In genomic region chr11:69964650-69965270, GRCm38 (mm10) we compare ENCODE assay signal across 8 mouse cellular contexts. TPM values are rescaled to one million over a fixed set of nuclear protein-coding genes. Genes with fewer than 3 reads are reported as not detected.
DNase-seq lines count a peak whose midpoint lies in the region; ATAC-seq lines count a peak whose summit lies in the region.

Gene Cldn7, plus strand, starts transcription at chr11:69964779.

- WGBS in kidney, embryonic 15.5 days: 7% methylated on average over 24 of the region's 24 CpGs
- WGBS in embryonic facial prominence, embryonic 14.5 days: 6% methylated on average over 22 of the region's 24 CpGs
- WGBS in intestine, embryonic 14.5 days: 7% methylated on average over 24 of the region's 24 CpGs
- WGBS in midbrain, embryonic 13.5 days: 11% methylated on average over 24 of the region's 24 CpGs

- peak within 1 kb of the TSS; percentile 83 for H3K27ac ChIP-seq in kidney, embryonic 15.5 days
- H3K27ac ChIP-seq in embryonic facial prominence, embryonic 14.5 days (replicated peaks; ENCODE audit: low read depth, low read length): peak within 1 kb of the TSS; percentile 28; the same call in 1 of the 2 replicates
- peak within 1 kb of the TSS; percentile 92 for H3K27ac ChIP-seq in intestine, embryonic 14.5 days (ENCODE audit: low read depth)
- H3K27ac ChIP-seq in midbrain, embryonic 13.5 days: no peak within 1 kb of the TSS

- ATAC-seq in kidney, embryonic 15.5 days (replicated peaks; ENCODE audit: low FRiP score): no peak; the same call in 1 of the 2 replicates
- ATAC-seq in embryonic facial prominence, embryonic 14.5 days (ENCODE audit: low read depth): no peak; the same call in 1 of the 2 replicates
- 0 out of 2 replicates have a peak, but pooled peaks have one; percentile 10 for ATAC-seq in intestine, embryonic 14.5 days (replicated peaks; ENCODE audit: low FRiP score, low TSS enrichment, low read depth)
- no peak for ATAC-seq in midbrain, embryonic 13.5 days

- H3K4me3 ChIP-seq in kidney, embryonic 15.5 days (replicated peaks): peak within 1 kb of the TSS; percentile 53
- H3K4me3 ChIP-seq in embryonic facial prominence, embryonic 14.5 days (ENCODE audit: low read depth, low read length): peak within 1 kb of the TSS; percentile 45
- peak within 1 kb of the TSS; percentile 46 for H3K4me3 ChIP-seq in intestine, embryonic 14.5 days (ENCODE audit: low read depth, low read length)
- 0 out of 2 replicates have a peak within 1 kb of the TSS, but pooled peaks have one; percentile 9 for H3K4me3 ChIP-seq in midbrain, embryonic 13.5 days (replicated peaks)

- DNase-seq in kidney, postnatal 10 days: no peak
- no peak for DNase-seq in embryonic facial prominence, embryonic 14.5 days (ENCODE audit: low spot score)
- peak; percentile 71 for DNase-seq in intestine, embryonic 14.5 days (ENCODE audit: low spot score)
- no peak for DNase-seq in cerebellum, adult 9-11 months
- DNase-seq in layer of hippocampus, adult 9-10 months (ENCODE audit: low spot score): no peak
- DNase-seq in frontal cortex, postnatal 25 days (ENCODE audit: low spot score in 2 of 2): no peak

- peaks cover 37% of the 10 kb centered on the region for H3K4me1 ChIP-seq in kidney, embryonic 15.5 days
- peaks cover 6% of the 10 kb centered on the region; the same call in 1 of the 2 replicates for H3K4me1 ChIP-seq in embryonic facial prominence, embryonic 14.5 days (ENCODE audit: control insufficient read depth, insufficient read depth, low read length)
- peaks cover 5% of the 10 kb centered on the region; the same call in 1 of the 2 replicates for H3K4me1 ChIP-seq in intestine, embryonic 14.5 days (replicated peaks; ENCODE audit: control insufficient read depth, insufficient read depth, low read length)
- H3K4me1 ChIP-seq in midbrain, embryonic 13.5 days (replicated peaks): peaks cover 17% of the 10 kb centered on the region

- H3K36me3 ChIP-seq in kidney, embryonic 15.5 days: peaks cover 24% of the 10 kb centered on the region
- peaks cover 21% of the 10 kb centered on the region for H3K36me3 ChIP-seq in embryonic facial prominence, embryonic 14.5 days (ENCODE audit: control insufficient read depth, insufficient read depth, low read length)
- peaks cover 19% of the 10 kb centered on the region for H3K36me3 ChIP-seq in intestine, embryonic 14.5 days (ENCODE audit: control insufficient read depth, insufficient read depth, low read length)
- peaks cover 22% of the 10 kb centered on the region for H3K36me3 ChIP-seq in midbrain, embryonic 13.5 days

- peaks cover 78% of the 10 kb centered on the region for H3K27me3 ChIP-seq in kidney, embryonic 15.5 days
- H3K27me3 ChIP-seq in embryonic facial prominence, embryonic 14.5 days (replicated peaks; ENCODE audit: control insufficient read depth, insufficient read depth, low read length): peaks cover 61% of the 10 kb centered on the region
- peaks cover 51% of the 10 kb centered on the region for H3K27me3 ChIP-seq in intestine, embryonic 14.5 days (replicated peaks; ENCODE audit: control insufficient read depth, insufficient read depth, low read length)
- H3K27me3 ChIP-seq in midbrain, embryonic 13.5 days: peaks cover 91% of the 10 kb centered on the region

- peak within 1 kb of the TSS; percentile 74 for H3K4me2 ChIP-seq in kidney, embryonic 15.5 days
- peak within 1 kb of the TSS; percentile 67 for H3K4me2 ChIP-seq in embryonic facial prominence, embryonic 14.5 days (ENCODE audit: low read depth, low read length)
- peak within 1 kb of the TSS; percentile 57 for H3K4me2 ChIP-seq in intestine, embryonic 14.5 days (ENCODE audit: low read length)
- 0 out of 2 replicates have a peak within 1 kb of the TSS, but pooled peaks have one; percentile 31 for H3K4me2 ChIP-seq in midbrain, embryonic 13.5 days (replicated peaks)

- H3K9ac ChIP-seq in kidney, embryonic 15.5 days: peak within 1 kb of the TSS; percentile 59
- H3K9ac ChIP-seq in embryonic facial prominence, embryonic 14.5 days (ENCODE audit: low read depth, low read length): peak within 1 kb of the TSS; percentile 62; the same call in 1 of the 2 replicates
- peak within 1 kb of the TSS; percentile 64 for H3K9ac ChIP-seq in intestine, embryonic 14.5 days (ENCODE audit: low read length)
- H3K9ac ChIP-seq in midbrain, embryonic 13.5 days (replicated peaks): no peak within 1 kb of the TSS

- no peaks in the 10 kb centered on the region for H3K9me3 ChIP-seq in kidney, embryonic 15.5 days (replicated peaks)
- no peaks in the 10 kb centered on the region for H3K9me3 ChIP-seq in embryonic facial prominence, embryonic 14.5 days (ENCODE audit: control insufficient read depth, low read length)
- H3K9me3 ChIP-seq in intestine, embryonic 14.5 days (ENCODE audit: control insufficient read depth, low read length): no peaks in the 10 kb centered on the region
- no peaks in the 10 kb centered on the region for H3K9me3 ChIP-seq in midbrain, embryonic 13.5 days

RNA-seq across cellular contexts. Expression of gene Cldn7, which starts in this region (rescaled TPM):
- 173 and 178 TPM in 2 replicates for polyA plus RNA-seq in kidney, embryonic 15.5 days (2015; fragmentation: Nextera tagmentation; extraction: Ambion mirVana)
- 22.3 and 23.7 TPM in 2 replicates for polyA plus RNA-seq in embryonic facial prominence, embryonic 14.5 days (2014; fragmentation: Nextera tagmentation; extraction: Ambion mirVana)
- polyA plus RNA-seq in intestine, embryonic 14.5 days (2014; fragmentation: Nextera tagmentation; extraction: Ambion mirVana): 425 and 461 TPM in 2 replicates
- 0.32 and 1.1 TPM in 2 replicates for polyA plus RNA-seq in midbrain, embryonic 13.5 days (2015; fragmentation: Nextera tagmentation; extraction: Ambion mirVana)

Comparison
In these comparisons a context has a peak if more than half of its experiments do, and no peak if none do; other contexts are left out.
1. RNA of gene Cldn7 (polyA plus RNA-seq): 425 to 461 TPM in intestine, embryonic 14.5 days, 173 to 178 TPM in kidney, embryonic 15.5 days and 22.3 to 23.7 TPM in embryonic facial prominence, embryonic 14.5 days; 0.32 to 1.1 TPM in midbrain, embryonic 13.5 days; every median in the first group is over 10 times any median in the second.
2. Peak in every context shown above with its lines, with median percentiles within 50 percentile points of each other: H3K4me2 ChIP-seq and H3K4me3 ChIP-seq.